Mouse (Mus musculus) right cerebral cortex, postnatal 25 days (tissue): ENCODE results near the gene Perp.

ENCODE experiments used
- DNase-seq: peaks from one replicate; pipeline ENCODE4 v3.0.0; 2022

The Perp gene

DNA sequence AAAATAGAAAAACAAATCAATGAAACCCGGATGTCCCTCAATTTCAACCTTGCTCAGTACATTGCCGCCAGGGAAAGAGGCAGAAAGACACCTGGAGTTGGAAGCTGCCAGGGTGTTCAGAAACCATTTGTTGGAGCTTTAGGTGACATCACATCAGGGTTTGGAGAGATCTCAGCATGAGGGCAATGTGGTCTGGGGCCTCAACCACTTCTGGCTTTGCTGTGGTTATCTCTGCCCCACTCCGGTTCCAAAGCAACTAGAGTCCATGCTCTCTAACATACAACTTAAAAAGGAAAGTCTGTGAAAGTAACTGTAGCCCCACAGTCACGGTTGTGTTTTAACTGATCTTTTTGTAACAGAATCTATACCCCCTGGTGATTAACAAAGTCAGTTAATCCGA is 19.9 kb downstream of the Perp start:
- DNase-seq: no peak

DNA sequence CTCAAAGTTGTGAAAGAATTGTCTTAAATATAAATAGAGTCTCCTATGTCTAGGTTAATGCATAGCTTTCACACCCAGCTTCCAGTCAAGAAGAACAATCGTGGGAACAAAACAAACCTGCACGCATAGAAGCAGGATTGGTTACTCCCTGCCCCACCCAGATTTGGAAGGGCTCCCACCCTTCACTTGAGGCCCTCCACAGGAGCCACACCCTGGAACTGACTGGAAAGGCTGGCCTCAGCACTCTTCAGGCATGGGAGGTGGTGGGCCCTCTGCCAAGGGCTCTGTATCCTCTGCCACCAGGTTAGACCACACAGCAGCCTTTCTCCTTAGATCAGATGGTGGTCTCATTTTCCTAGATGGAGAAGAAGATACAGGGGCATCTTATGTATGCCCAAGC is 26.2 kb downstream of the Perp start:
- no peak for DNase-seq

DNA sequence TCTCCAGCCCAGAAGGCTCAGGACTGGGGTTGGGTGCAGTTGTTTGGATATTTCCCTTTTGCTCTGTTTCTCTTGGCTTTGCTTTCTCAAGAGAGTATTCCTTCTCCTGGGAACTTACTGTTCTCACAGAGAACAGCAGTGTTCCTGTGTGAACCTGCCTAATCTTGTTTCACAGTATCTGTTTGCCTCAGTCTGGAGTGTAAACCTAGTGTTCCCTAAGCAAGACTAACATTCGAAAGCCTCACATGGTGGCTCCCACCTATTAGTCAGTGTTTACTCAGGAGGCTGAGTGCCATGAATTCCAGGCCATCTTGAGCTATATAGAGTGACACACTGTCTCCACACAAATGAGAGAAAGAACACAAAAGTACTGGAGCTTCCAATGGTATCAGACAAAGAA is 31.4 kb downstream of the Perp start:
- DNase-seq: no peak

DNA sequence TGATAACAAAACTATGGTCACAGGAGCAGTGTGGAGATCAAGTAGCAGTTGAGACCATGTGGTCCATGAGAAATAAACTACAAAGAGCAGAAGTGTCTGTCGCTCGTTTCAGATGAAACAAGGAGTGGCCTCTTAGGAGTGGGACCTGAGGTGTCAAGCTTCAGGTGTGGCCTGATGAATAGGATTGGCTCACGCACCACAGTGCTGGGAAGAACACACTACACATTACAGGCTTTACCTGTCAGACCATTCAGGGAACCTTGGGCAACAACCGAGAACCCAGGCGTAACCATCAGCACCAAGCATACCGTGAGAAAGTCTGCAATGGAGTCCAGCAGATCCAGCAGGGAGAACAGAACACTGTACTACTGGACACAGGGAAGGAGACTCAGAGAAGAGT is 33.3 kb downstream of the Perp start:
- DNase-seq: no peak

DNA sequence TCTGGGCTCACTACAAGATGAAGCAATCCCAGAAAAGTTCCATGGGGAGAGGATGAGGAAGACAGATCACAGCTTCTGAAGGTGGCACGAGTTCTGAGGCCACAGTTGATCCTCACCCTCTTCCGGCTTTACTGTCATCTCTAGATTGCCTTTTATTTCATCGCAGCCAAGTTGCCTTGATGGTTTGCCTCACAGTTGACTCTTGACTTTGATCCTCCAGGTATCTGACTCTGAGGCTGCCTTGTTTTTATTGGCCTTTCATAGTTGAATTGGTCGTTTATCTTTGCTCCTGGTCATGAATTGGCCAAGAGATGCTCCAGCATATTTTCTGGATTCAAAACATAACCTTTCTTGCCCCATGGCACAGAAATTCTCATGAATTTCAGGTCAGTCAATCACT is 34.3 kb downstream of the Perp start:
- no peak for DNase-seq

DNA sequence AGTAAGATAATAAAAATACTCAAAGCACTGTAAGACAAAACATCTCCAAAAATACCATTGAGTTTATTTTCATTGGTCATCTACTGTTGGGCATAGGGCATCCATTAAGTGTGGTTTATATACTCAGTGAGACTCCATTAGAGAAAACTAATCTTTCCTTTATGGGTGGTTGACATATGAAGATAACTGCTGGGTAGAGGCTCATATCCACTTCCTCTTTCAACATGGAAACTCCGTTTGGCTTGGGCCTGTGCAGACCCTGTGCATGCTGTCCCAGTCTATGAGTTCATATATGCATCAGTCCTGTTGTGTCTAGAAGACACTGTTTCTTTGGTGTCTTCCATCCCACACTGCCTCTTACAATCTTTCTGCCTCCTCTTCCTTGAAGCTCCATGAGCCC is 34.9 kb downstream of the Perp start:
- DNase-seq: no peak

DNA sequence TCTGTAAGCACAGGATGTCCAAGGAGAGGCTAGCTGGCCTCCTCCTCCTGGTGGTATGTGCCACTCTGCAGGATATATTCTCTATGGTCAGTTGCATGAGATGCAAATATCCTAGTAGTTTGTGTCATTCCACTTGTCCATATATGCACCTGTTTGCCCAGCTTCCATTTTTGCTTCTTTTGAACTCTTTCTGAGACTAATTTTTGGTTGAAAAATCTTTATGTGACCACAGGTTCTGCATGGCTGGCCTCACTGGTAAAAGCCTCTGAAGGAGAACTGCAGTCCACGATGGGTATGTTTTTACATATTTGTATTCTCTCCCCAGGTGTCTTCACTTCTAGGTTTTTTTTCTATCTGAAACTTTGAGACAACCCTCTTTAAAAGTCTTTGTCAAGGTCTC is 37.4 kb downstream of the Perp start:
- no peak for DNase-seq

DNA sequence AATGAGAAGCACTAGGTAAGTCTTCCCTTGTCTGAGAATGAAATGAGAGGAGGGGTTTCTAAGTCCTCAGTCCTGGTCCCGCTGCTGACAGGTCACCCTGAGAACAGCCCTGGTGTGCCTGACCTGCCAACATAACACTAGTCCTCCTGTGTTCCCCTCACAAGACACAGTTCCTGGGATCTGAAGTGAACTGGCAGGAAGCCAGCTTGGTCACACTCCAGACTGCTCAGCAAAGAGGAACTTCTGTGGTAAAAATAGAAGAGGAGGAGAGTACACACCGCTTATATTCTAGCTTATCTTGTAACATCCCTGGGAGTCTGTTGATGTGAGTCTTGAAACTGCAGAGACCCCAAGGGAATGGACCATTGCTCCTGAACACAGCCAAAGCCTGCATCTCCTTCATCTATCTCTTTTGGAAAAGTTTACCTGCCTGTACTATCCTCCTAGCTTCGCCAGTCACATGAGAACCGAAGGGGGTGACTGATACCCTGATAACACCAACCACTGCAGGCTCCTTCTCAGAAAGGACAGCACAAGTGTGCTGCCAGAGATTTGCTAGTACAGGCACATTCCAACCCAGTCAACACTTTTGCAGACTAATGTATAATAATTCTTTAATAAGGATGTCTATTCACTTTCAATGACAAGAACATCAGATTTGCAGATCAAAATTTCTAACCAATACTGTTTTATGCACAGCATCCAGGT is 42.3 kb downstream of the Perp start:
- peak; percentile 37 for DNase-seq

DNA sequence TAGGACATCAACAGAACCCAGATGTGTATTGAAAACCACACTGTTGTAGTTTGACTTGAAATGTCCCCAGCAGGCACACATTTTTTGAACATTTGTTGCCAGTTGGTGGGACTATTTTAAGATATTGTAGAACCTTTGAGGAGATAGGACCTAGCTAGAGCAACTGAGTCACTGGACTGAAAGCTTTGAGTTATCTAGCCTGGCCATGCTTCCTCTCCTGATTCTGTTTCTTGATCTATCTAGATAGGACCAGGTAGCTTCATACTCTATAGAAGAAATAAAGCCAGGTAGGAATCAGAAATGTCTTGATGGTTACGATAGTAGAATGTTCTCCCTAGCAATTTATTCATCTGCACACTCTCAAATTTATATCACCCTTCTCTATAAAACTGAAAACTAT is 43.9 kb downstream of the Perp start:
- no peak for DNase-seq

DNA sequence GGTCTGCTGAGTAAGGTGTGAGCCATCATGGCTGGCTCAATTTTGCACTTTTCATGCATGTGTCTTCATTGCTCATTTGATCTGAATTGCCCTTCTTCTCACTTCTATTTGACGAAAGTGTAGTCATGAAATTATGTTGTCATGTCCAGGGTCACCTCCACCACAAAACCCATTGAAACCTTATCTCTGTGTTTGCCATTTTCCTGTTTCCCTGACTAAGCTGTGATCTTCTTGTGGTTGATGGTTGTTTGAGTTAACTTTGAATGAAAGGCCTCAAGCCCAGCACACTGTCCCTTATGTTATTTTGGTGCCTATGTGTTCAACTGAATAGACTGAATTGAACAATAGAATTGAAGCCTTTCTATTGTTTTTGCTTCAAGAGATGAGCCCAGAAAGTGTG is 44.4 kb downstream of the Perp start:
- DNase-seq: no peak

DNA sequence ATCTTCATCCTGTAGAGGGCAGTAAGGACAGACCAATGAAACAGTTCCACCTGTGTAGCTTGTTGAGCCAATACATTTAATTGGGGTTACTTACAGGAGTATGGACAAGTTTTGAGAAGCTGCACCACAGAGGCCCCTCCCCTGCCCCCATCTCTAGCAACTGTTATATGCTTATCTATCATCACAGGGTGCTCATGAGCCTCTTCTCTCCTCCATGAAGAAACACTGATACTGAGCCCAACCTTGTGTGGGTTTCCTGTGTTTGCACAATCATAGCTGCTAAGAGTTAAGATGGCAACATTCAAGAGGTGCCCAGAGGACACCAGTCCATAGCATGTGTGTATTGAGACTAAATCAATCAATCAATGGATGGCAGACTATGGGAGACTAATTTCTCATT is 46.3 kb downstream of the Perp start:
- no peak for DNase-seq

DNA sequence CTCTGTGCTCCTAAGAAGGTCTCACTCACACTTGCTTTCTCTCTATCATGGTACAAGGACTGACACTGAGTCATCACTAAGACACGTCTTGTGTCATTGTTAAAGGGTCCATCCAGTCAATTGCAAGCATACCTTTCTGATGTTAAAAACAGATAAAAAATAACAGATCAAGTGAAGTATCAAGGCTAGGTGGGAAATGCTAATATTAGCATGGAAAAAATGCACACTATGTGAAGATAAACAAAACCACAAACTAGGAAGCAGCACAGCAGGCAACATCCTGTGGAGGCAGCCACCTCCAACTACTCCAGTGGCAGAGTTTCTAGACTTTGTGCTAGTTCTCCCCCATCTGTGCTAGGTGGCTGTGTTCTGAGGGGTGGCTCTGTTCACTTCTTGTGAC is 47.3 kb downstream of the Perp start:
- no peak for DNase-seq

DNA sequence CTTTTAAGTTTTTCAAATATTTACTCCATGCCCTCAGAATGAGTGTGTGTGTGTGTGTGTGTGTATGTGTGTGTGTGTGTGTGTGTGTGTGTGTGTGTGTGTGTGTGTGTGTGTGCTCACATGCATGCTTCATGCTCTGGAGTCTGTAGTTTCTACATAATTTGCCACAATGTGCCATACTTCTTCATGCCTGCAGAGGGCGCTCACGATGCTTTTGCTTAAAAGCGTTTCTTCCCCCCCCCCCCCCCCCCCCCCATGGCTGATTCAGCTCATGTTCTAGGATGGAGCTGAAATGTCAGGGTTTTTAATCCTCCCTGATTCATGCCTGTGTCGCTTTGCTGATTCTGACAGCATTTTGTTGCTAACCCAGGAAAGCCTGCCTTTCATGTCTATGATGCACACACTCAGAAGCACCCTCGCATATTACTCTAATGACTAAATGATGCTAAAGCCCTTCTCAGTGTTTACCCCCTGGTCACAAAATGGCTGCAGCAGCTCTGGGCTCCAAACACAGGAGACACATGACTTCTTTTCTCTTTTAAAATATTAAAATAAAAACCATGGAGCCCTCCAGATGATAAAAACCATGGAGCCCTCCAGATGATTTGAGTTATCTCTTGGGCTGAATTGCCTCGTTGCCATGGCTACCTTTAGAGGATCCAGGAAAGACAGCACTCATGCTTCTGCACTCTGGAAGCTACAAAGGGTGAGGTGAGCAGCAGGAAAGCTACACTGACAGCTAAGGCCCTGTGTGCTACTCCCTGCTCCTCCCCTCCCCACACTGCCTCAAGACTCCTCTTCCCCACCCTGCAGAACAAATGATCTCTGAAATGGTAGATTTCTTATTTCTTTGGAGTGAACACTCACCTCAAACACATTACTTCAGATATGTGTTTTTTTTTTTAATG is 49.7 kb downstream of the Perp start:
- no peak for DNase-seq

DNA sequence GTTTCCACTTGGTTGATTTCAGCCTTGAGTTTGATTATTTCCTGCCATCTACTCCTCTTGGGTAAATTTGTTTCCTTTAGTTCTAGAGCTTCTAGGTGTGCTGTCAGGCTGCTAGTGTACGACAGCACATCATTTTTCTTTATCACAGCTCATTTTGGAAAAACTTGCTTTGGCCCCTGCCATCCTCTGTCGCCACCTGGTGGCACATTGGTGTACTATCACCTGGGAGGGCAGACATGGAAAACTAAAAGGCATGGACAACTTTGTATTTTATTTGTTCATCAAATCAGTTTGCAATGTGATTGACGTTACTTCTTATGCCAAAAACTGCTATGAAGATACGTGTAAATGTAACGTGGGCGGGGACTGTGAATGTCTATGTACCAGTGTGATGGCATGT is 59.3 kb downstream of the Perp start:
- peak; percentile 21 for DNase-seq
